Mouse (Mus musculus) heart, adult 18-20 months (tissue): ENCODE measurements around the gene Ccdc162. TPM values are rescaled to one million over a fixed set of nuclear protein-coding genes. Genes with fewer than 3 reads are reported as not detected.
A peak's percentile ranks its signal among the peaks of the same experiment; 100 is the strongest.
"Not testable (repeated sequence)": the region's sequence is repeated elsewhere in the genome, so short reads cannot be mapped to it uniquely, and the experiment has no call there.

Experiments used
- DNase-seq, 2 experiments: peaks; one replicate each; pipeline ENCODE4 v3.0.0; 2021 to 2022; ENCODE audit warnings: mixed read lengths in 1 of 2
- total RNA-seq, 2 experiments: library from RNA; stranded (reverse); gene quantifications; 2 replicates each; pipeline ENCODE4 v1.2.3; 2021

The Ccdc162 gene
- total RNA-seq, 2 experiments from 2014 or later: 0.22 to 0.46 TPM

DNA sequence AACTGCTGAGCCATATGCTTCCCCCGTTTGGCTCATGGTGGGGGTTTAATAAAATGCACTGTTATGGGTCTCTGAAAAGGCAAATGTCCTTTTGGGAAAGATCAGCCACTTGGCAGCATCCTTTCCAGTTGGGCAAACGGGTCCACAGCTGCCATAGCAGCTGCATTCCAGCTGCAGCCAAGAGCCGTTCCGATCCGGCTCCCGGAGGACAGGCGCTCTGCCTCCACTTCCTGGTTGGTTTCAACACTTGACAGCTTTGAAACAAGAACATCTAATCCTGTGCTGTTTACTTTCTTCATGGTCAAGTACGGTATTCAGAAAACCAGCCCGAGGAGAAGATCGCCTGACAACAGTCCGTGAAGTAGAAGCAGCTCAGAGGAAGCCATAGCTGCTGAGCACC lies 19.4 kb downstream of the Ccdc162 start:
- DNase-seq: peak in 1 of 2 experiments; percentile 35

GRCm38 (mm10) chr10:41690978-41691377 lies 25.5 kb downstream of the Ccdc162 start:
- no peak for DNase-seq

- DNase-seq: peak; percentile 49 to 82
Observed at GRCm38 (mm10) chr10:41689941-41690887, 26.2 kb downstream of the Ccdc162 start.

GRCm38 (mm10) chr10:41684548-41684996 lies 31.9 kb downstream of the Ccdc162 start:
- peak; percentile 3 to 19 for DNase-seq

GRCm38 (mm10) chr10:41682546-41683393 lies 33.7 kb downstream of the Ccdc162 start:
- peak; percentile 78 to 93 for DNase-seq

- peak; percentile 54 to 57 for DNase-seq
Observed at GRCm38 (mm10) chr10:41678746-41679360, 37.6 kb downstream of the Ccdc162 start.

GRCm38 (mm10) chr10:41677396-41677795 lies 39.0 kb downstream of the Ccdc162 start:
- no peak for DNase-seq

- DNase-seq: no peak
Observed at GRCm38 (mm10) chr10:41676661-41677061, 39.8 kb downstream of the Ccdc162 start.

- DNase-seq: no peak
Observed at GRCm38 (mm10) chr10:41675842-41676571, 40.4 kb downstream of the Ccdc162 start.

DNA sequence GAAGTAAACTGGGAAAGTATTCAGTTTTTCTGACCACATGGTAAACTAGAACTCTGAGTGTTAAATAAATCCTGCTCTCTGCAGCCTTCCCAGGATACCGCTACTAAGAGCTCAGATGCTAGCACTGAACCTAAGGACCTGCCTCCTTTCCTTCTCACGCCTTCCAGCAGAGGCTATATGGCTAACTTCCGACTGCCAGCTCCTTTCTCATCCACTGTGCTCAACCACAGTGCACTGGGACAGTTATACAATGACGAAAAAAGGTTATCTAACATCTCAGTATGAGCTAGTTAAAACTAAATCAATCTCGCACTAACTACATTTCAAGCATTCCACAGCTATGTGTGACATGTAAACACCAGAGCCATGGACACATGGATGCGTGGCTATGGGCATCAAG lies 41.2 kb downstream of the Ccdc162 start:
- no peak for DNase-seq

DNA sequence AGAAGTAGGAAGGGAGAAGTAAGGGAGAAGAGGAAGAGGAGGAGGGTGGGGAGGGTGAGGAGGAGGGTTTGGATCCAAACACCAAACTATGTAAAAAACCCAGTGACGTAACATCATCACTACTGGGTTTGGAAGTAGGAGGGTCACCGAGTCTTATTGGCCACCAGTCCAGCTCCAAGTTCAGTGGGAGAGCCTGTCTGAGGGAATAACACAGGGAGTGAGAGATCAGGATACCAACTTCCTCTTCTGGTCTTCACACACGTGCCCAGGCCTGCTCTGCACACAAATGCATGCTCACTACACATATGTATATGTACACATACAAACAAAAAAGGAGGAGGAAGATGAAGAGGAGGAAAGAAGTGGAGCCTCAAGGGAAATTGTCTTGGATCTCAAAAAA lies 42.1 kb downstream of the Ccdc162 start:
- no peak for DNase-seq

DNA sequence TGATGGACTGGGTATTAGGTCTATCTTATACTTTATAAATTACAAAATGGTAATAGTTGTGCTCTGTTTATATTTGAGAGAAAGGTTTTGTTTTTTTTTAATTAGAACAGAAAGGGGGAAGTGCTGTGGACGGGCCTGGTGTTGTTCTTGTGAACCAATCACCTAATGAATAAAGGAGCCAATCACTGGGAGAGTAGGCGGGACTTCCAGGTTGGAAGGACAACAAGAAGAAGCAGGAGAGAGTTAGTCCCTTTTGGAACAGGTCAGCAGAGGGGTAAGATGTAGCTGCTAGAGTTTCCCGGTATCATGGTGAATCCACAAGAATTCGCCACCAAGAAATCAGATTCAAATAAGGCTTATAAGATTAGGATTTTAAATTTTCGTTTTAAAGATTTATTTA lies 46.2 kb downstream of the Ccdc162 start:
- DNase-seq: no peak

GRCm38 (mm10) chr10:41665498-41665897 lies 50.9 kb downstream of the Ccdc162 start:
- no peak for DNase-seq

DNA sequence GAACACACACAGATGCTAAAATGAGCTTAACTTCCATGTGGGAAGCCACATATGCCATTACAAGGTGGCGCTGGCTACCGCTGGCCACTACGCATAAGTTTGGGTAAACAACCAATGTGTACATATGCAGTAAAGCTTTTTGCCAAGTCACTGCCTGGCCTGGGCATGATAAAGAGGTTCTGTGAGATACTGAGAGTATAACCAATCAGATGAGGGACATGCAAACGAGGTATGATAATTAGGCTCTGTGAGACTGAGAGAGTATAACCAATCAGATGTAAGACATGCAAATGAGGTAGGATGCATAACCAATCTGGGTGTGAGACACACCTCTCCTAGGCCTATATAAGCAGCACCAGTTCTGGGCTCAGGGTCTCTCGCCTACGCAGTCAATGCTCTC lies 56.8 kb downstream of the Ccdc162 start:
- DNase-seq: not testable (repeated sequence)

- not testable (repeated sequence) for DNase-seq
Observed at GRCm38 (mm10) chr10:41655684-41656083, 60.8 kb downstream of the Ccdc162 start.

GRCm38 (mm10) chr10:41652988-41653387 lies 63.4 kb downstream of the Ccdc162 start:
- no peak for DNase-seq

DNA sequence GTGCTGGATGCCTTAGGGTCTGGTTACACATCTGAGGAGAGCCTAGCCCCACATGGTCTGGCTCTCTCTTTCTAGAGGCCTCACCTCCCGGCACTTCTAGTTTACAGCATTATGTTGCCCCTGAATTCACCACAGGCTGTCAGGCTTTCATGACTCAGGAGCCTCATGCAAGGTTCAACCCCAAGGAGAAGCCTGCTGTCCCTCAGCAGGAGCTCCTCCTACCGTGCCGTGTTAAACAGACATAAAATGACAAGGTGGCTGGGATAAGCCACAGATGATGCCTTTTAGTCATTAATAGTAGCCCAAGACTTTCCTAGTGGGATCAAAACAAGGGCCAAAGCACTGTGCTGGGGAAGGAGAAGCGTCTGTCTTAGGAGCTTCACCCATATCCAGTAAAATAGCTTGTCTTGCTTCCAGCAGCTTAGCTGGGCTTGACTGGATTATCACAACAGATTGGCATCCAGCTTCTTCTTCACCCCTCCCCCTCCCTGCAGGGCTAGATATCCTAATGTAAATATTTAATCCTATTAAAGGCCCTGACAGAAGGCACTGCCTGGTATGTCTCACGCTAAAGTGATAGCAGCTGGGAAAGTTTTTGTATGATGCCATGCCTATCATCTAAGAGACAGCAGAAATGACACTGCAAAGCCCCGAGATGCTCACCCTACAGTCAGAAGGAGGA lies 64.2 kb downstream of the Ccdc162 start:
- no peak for DNase-seq

GRCm38 (mm10) chr10:41651532-41651931 lies 64.9 kb downstream of the Ccdc162 start:
- no peak for DNase-seq

DNA sequence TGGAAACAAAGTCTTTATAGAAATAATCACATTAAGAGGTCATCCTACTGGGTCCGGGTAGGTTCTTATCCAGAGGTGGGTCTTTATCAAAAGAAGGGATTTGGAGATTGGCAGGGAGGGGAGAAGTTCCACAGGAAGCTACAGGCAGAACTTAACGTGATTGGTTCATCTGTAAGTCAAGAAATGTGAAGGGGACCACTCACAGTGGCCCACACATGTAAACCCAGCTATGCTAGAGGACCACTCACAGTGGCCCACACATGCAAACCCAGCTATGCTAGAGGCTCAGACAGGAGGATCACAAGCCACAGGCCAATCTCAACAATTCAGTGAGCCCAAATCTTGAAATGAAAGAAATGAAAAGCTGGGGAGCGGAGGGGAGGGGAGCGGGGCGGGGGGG lies 67.2 kb downstream of the Ccdc162 start:
- no peak for DNase-seq

GRCm38 (mm10) chr10:41638776-41639175 lies 77.7 kb downstream of the Ccdc162 start:
- no peak for DNase-seq
